Mouse (Mus musculus) G1E (cell line): ENCODE results near the gene Arhgap5. TPM values are rescaled to one million over a fixed set of nuclear protein-coding genes. Genes with fewer than 3 reads are reported as not detected.

Experiments used
- ATAC-seq: 2 replicates; pipeline ENCODE4 v1.8.0; 2016; ENCODE audit warnings: mild to moderate bottlenecking; ENCODE audit not compliant: insufficient number of reproducible peaks, poor library complexity, low FRiP score, severe bottlenecking; ENCODE audit errors: extremely low read depth
- DNase-seq: peaks from one replicate; pipeline ENCODE4 v3.0.0; 2012; ENCODE audit warnings: low spot score
- H3K27me3 ChIP-seq: 2 replicates; pipeline ENCODE4 v1.6.1; 2012; ENCODE audit warnings: mild to moderate bottlenecking, low read length, inconsistent platforms; ENCODE audit not compliant: insufficient read depth
- H3K36me3 ChIP-seq: replicated peaks from 2 replicates; pipeline ENCODE3; 2012; ENCODE audit warnings: mild to moderate bottlenecking, inconsistent platforms
- H3K4me1 ChIP-seq: 2 replicates; pipeline ENCODE4 v1.6.1; 2012; ENCODE audit warnings: low read depth, low read length, inconsistent platforms, mixed read lengths; ENCODE audit not compliant: insufficient read depth
- H3K4me3 ChIP-seq: 2 replicates; pipeline ENCODE4 v1.5.1; 2012; ENCODE audit warnings: low read depth, mild to moderate bottlenecking, inconsistent platforms, low read length, moderate library complexity, mixed read lengths
- H3K9me3 ChIP-seq: replicated peaks from 2 replicates; pipeline ENCODE4 v1.6.1; 2012; ENCODE audit warnings: inconsistent platforms
- CTCF ChIP-seq: IDR thresholded peaks from 2 replicates; pipeline ENCODE4 v1.5.1; 2012; ENCODE audit warnings: low read depth, low read length, inconsistent platforms, mixed read lengths
- GATA1 ChIP-seq: IDR thresholded peaks from 2 replicates; pipeline ENCODE4 v1.6.1; 2012; ENCODE audit warnings: borderline replicate concordance, low read length, inconsistent platforms, mixed read lengths
- GATA2 ChIP-seq: IDR thresholded peaks from 2 replicates; pipeline ENCODE4 v1.6.1; 2012; ENCODE audit warnings: low read depth, low read length, inconsistent platforms, borderline replicate concordance
- POLR2AphosphoS5 ChIP-seq: IDR thresholded peaks from 2 replicates; pipeline ENCODE4 v1.6.1; 2012; ENCODE audit warnings: low read depth, low read length, inconsistent platforms; ENCODE audit not compliant: insufficient replicate concordance
- TAL1 ChIP-seq: conservative IDR thresholded peaks from 2 replicates; pipeline ENCODE4 v1.6.1; 2012; ENCODE audit warnings: low read depth, low read length, inconsistent platforms, mixed read lengths
- polyA plus RNA-seq: library from polyadenylated mRNA; stranded (reverse); fragments of >175 nt; gene quantifications from 2 replicates; pipeline ENCODE4 v1.2.3, GENCODE M21; 2012
- total RNA-seq, 2 experiments: library from RNA; stranded (forward) in 1 of 2; stranded (reverse) in 1 of 2; fragments of 200-1000 nt in 1 of 2; fragments of >200 nt in 1 of 2; fragmentation: Nextera tagmentation in 1 of 2; gene quantifications; 2 replicates each; pipeline ENCODE4 v1.2.3; 2014 to 2017

Arhgap5 gene
- total and polyA plus RNA-seq, 3 experiments, result 0.16 TPM; not detected in 2

GRCm38 (mm10) chr12:52602883-52603694 lies 99.3 kb downstream of the Arhgap5 start:
- Histone ChIP-seq H3K4me1 (peaks cover 25% of the 10 kb centered on the region), H3K27me3 (no peaks in the 10 kb centered on the region), H3K9me3 (peaks cover 6% of the 10 kb centered on the region), H3K36me3 (no peaks in the 10 kb centered on the region), H3K4me3 (peak overlapping the region; percentile 78)
- ATAC-seq (peak; percentile 65), DNase-seq (peak; percentile 71)
- no peak for TF ChIP-seq TAL1
- TF ChIP-seq GATA1, result no peak
- TF ChIP-seq POLR2AphosphoS5, result no peak
- TF ChIP-seq GATA2, result no peak

DNA sequence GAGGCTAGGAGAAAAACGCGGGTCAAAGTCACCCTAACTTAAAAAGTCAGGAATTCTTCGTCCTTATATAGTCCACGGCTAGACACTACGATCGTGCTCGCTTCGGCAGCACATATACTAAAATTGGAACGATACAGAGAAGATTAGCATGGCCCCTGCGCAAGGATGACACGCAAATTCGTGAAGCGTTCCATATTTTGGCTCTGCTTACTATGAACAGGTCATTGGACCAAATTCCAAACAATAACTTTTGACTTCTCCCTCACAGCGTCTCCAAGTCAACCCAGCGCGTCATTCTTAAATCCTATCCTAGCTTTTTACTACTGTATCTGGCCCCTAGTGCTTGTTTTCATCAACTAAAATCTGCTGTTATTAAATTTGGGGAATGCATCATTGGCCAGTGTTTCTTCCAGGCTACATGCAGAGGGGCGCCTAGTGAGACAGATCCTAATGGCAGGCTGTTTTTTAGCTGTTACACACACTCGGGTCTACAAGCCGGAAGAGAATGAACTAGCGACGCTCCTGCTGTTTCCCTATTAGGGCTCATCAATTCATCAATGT lies 100.0 kb downstream of the Arhgap5 start:
- Histone ChIP-seq H3K9me3 (no peaks in the 10 kb centered on the region), H3K4me1 (peaks cover 25% of the 10 kb centered on the region), H3K36me3 (no peaks in the 10 kb centered on the region), H3K27me3 (no peaks in the 10 kb centered on the region), H3K4me3 (peak overlapping the region; percentile 78)
- ATAC-seq (peak; percentile 32), DNase-seq (peak; percentile 34)
- TF ChIP-seq TAL1, result no peak
- no peak for TF ChIP-seq CTCF
- TF ChIP-seq GATA1, result no peak
- TF ChIP-seq GATA2, result no peak
- no peak for TF ChIP-seq POLR2AphosphoS5

DNA sequence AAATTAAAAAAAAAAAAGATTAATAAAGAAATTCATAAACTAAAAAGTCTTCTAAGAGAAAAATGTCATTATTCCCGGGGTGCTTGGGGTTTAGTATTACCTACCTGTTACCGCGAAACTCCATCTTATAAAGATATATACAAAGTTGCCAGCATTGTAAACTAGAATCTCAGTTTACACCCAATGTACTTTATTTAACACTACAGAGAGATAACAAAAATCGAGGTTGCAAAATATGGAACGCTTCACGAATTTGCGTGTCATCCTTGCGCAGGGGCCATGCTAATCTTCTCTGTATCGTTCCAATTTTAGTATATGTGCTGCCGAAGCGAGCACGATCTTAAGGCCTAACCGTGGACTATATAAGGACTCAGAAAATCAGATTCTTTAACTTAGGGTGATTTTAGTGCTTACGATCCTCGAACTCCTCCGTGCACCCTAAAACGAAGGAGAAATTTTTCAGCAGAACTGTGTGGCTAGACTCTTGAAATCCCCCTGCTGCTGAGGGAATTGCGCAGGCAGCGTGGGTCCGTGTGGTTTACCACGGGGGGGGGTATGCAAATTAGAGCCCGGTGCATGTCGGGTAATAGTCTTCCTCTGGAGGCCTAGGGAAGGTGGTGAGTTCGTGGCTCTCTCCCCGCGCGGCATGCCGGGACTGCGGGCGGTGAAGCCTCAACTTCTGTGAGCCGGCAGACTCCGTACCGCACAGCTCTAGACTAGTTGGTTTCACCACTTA lies 100.7 kb downstream of the Arhgap5 start:
- DNase-seq (peak; percentile 68), ATAC-seq (peak; percentile 72)
- Histone ChIP-seq H3K27me3 (no peaks in the 10 kb centered on the region), H3K36me3 (no peaks in the 10 kb centered on the region), H3K4me1 (peaks cover 25% of the 10 kb centered on the region), H3K4me3 (peak overlapping the region; percentile 70), H3K9me3 (no peaks in the 10 kb centered on the region)
- TF ChIP-seq GATA2 (no peak), CTCF (no peak), TAL1 (no peak), POLR2AphosphoS5 (no peak), GATA1 (no peak)

DNA sequence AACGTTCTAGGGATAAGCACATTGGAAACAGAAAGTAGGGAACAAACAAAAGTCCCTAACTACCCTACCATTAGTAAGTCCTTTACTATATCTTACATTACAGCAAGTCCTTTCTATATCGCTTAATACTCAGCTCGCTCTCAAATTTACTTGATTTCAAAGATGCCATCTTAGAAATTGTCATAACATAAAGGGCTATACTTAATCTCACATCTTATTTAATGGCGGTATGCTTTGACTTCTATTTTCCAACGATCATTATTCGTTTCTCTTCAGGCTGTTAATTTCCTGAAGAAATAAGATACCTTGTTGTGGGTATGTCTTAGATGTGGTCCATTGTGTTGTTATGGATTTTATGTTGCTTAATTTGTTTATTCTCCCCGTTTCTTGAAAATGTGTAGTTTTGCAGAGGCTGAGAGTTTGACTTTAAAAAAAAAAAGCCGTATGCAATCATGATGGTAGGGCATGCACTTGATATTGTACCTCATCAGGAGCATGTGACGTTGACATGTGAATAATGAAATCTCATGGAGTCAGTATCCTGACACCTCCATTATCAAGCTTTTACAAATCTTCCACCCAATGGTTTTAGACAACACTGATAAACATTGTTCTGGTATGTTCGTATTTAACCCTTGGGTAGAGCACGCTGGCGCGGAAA lies 101.3 kb downstream of the Arhgap5 start:
- H3K4me3 ChIP-seq, result peak overlapping the region; percentile 70
- DNase-seq (no peak), ATAC-seq (no peak)
- no peaks in the 10 kb centered on the region for H3K36me3 ChIP-seq
- no peaks in the 10 kb centered on the region for H3K9me3 ChIP-seq
- H3K27me3 ChIP-seq, result no peaks in the 10 kb centered on the region
- TF ChIP-seq GATA2 (no peak), CTCF (no peak), GATA1 (no peak), TAL1 (no peak), POLR2AphosphoS5 (no peak)
- H3K4me1 ChIP-seq, result peaks cover 25% of the 10 kb centered on the region

DNA sequence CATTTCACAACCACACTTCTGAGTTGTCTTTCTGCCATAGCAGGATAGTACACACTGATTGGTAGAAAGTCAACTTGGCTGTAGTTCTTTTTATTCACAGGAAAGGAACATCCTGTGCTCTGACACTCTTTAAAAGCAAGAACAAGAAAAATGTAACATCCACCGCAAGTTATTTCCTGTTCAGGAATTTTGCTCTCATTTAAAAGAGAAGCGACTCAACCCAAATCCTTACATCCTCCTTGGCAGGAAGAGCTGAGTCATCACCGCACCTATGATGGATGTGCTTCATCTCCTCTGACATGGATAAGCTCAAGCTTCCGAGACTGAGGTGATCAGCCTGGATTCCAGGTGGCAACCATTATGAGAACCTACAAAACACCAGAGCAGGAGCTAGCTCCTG lies 103.6 kb downstream of the Arhgap5 start:
- H3K4me1 ChIP-seq, result peaks cover 20% of the 10 kb centered on the region

GRCm38 (mm10) chr12:52615703-52616102 lies 111.9 kb downstream of the Arhgap5 start:
- ATAC-seq (no peak), DNase-seq (no peak)
- Histone ChIP-seq H3K27me3 (no peaks in the 10 kb centered on the region), H3K4me3 (no peak overlapping the region), H3K9me3 (no peaks in the 10 kb centered on the region), H3K36me3 (no peaks in the 10 kb centered on the region), H3K4me1 (peaks cover 2% of the 10 kb centered on the region; the same call in 1 of the 2 replicates)
- TF ChIP-seq GATA1 (no peak), POLR2AphosphoS5 (no peak), GATA2 (no peak), TAL1 (no peak), CTCF (no peak)

More for the DNA sequence above, 103.6 kb downstream of the Arhgap5 start:
- DNase-seq (no peak), ATAC-seq (no peak)
- Histone ChIP-seq H3K9me3 (no peaks in the 10 kb centered on the region), H3K27me3 (no peaks in the 10 kb centered on the region), H3K4me3 (no peak overlapping the region), H3K36me3 (no peaks in the 10 kb centered on the region)
- TF ChIP-seq POLR2AphosphoS5, result no peak
- TF ChIP-seq CTCF, result no peak
- TF ChIP-seq GATA2, result no peak
- TF ChIP-seq TAL1, result no peak
- TF ChIP-seq GATA1, result no peak
